Mouse (Mus musculus): ENCODE data around the gene Glrx3. TPM values are rescaled to one million over a fixed set of nuclear protein-coding genes. Genes with fewer than 3 reads are reported as not detected.

The Glrx3 gene
- polyA plus RNA-seq, 1 experiment from 2014 or later = 266 TPM

DNA sequence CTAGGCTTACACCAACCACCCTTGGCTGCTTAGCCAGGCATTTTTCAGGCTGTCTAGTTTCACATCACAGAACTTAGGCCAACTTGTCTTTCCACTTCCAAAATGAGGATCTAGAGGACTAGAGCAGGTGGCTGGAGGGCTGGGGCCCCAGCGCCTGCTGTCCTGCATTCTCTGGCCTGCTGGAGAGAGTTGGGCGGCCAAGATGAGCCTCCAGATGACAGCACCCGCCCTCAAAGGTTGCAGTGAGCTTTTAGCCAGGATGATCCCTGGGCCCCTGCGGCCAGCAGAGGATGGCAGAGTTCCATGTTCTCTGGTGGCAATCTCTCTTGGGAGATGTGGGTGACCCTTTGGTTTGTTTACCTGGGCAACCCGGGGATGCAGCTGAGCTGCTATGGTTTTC, 51.0 kb downstream of the Glrx3 start:
- H3K4me2 ChIP-seq (ENCODE audit: low read length) = no peak overlapping the region
- no peaks in the 10 kb centered on the region for H3K36me3 ChIP-seq (ENCODE audit: control insufficient read depth, insufficient read depth, low read length)
- H3K27me3 ChIP-seq (replicated peaks; ENCODE audit: control insufficient read depth, insufficient read depth, low read length) = no peaks in the 10 kb centered on the region
- DNase-seq (ENCODE audit: low spot score) (no peak), ATAC-seq (replicated peaks; ENCODE audit: low FRiP score, low TSS enrichment, low read depth) (no peak)
- H3K4me3 ChIP-seq (ENCODE audit: low read depth, low read length) = no peak overlapping the region
- no peaks in the 10 kb centered on the region for H3K4me1 ChIP-seq (replicated peaks; ENCODE audit: control insufficient read depth, insufficient read depth, low read length)
- H3K27ac ChIP-seq (ENCODE audit: low read depth) = no peak overlapping the region
- H3K9ac ChIP-seq (ENCODE audit: low read length) = no peak overlapping the region
- no peaks in the 10 kb centered on the region for H3K9me3 ChIP-seq (ENCODE audit: control insufficient read depth, low read length)
- 77% methylated on average over 5 of the region's 5 CpGs for WGBS

GRCm38 (mm10) chr7:137490711-137491110, 53.3 kb downstream of the Glrx3 start:
- no peak overlapping the region for H3K4me3 ChIP-seq (ENCODE audit: low read depth, low read length)
- H3K27ac ChIP-seq (ENCODE audit: low read depth) = no peak overlapping the region
- no peak overlapping the region for H3K4me2 ChIP-seq (ENCODE audit: low read length)
- ATAC-seq (replicated peaks; ENCODE audit: low FRiP score, low TSS enrichment, low read depth) (no peak), DNase-seq (ENCODE audit: low spot score) (no peak)
- H3K4me1 ChIP-seq (replicated peaks; ENCODE audit: control insufficient read depth, insufficient read depth, low read length) = no peaks in the 10 kb centered on the region
- no peaks in the 10 kb centered on the region for H3K9me3 ChIP-seq (ENCODE audit: control insufficient read depth, low read length)
- H3K36me3 ChIP-seq (ENCODE audit: control insufficient read depth, insufficient read depth, low read length) = no peaks in the 10 kb centered on the region
- WGBS = 45% methylated on average over 4 of the region's 4 CpGs
- H3K9ac ChIP-seq (ENCODE audit: low read length) = no peak overlapping the region
- H3K27me3 ChIP-seq (replicated peaks; ENCODE audit: control insufficient read depth, insufficient read depth, low read length) = no peaks in the 10 kb centered on the region

DNA sequence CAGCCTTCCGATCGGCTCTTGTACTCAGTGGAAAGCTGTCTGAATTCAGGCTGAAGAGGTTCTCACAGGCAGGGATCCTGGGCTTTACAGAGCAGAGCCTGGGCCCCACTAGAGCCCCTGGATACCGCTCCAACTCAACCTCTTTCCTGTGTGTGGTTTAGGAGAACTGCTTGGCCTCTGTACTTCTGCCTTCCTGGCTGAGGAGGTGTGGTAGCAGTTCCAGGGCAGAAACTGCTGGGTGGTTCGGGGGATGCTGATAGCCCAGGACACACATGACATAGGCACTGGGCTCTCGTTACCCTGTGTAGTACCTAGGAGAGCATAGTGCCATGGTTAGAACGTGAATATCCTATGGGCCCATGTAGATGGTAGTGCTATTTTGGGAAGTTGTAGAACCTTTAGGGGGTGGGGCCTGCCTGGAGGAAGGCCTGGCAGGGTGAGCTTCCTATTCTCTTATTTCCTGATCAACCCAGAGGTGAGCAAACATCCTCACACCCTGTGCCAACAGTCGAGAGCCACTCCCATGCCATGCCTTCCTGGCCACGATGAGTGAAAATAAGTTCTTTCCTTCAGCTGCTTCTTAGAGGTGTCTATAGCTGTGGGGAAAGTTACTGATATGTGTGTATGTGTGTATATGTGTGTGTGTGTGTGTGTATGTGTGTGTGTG, 55.0 kb downstream of the Glrx3 start:
- H3K4me2 ChIP-seq (ENCODE audit: low read length) = no peak overlapping the region
- 84% methylated on average over 8 of the region's 8 CpGs for WGBS
- no peaks in the 10 kb centered on the region for H3K36me3 ChIP-seq (ENCODE audit: control insufficient read depth, insufficient read depth, low read length)
- no peak overlapping the region for H3K27ac ChIP-seq (ENCODE audit: low read depth)
- H3K4me1 ChIP-seq (replicated peaks; ENCODE audit: control insufficient read depth, insufficient read depth, low read length) = no peaks in the 10 kb centered on the region
- no peak overlapping the region for H3K9ac ChIP-seq (ENCODE audit: low read length)
- no peaks in the 10 kb centered on the region for H3K9me3 ChIP-seq (ENCODE audit: control insufficient read depth, low read length)
- ATAC-seq (replicated peaks; ENCODE audit: low FRiP score, low TSS enrichment, low read depth) (no peak), DNase-seq (ENCODE audit: low spot score) (no peak)
- no peaks in the 10 kb centered on the region for H3K27me3 ChIP-seq (replicated peaks; ENCODE audit: control insufficient read depth, insufficient read depth, low read length)
- no peak overlapping the region for H3K4me3 ChIP-seq (ENCODE audit: low read depth, low read length)

DNA sequence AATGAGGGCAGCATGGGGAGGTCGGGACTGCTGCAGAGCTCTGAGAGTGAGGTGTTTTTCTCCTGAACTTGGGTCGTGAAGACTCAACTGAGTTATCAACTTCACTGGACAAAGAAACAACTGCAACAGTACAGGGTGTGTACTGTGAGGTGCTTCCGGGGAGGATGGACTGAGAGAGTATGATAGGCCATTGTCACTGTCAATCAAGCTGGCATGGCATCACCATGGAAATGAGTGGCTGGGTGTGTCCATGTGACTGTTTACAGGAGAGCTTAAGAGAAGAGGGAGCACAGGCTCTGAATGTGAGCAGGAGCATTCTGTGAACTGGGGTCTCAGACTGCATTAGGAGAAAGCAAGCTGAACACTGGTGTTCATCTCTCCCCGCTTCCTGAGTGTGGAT, 61.3 kb downstream of the Glrx3 start:
- no peaks in the 10 kb centered on the region for H3K27me3 ChIP-seq (replicated peaks; ENCODE audit: control insufficient read depth, insufficient read depth, low read length)
- ATAC-seq (replicated peaks; ENCODE audit: low FRiP score, low TSS enrichment, low read depth) (no peak), DNase-seq (ENCODE audit: low spot score) (no peak)
- 0 out of 2 replicates have a peak, but pooled peaks cover 3% of the 10 kb centered on the region for H3K4me1 ChIP-seq (replicated peaks; ENCODE audit: control insufficient read depth, insufficient read depth, low read length)
- no peak overlapping the region for H3K4me2 ChIP-seq (ENCODE audit: low read length)
- H3K9me3 ChIP-seq (ENCODE audit: control insufficient read depth, low read length) = no peaks in the 10 kb centered on the region
- no peak overlapping the region for H3K9ac ChIP-seq (ENCODE audit: low read length)
- H3K36me3 ChIP-seq (ENCODE audit: control insufficient read depth, insufficient read depth, low read length) = no peaks in the 10 kb centered on the region
- 82% methylated on average over 4 of the region's 4 CpGs for WGBS
- H3K4me3 ChIP-seq (ENCODE audit: low read depth, low read length) = no peak overlapping the region
- H3K27ac ChIP-seq (ENCODE audit: low read depth) = no peak overlapping the region

DNA sequence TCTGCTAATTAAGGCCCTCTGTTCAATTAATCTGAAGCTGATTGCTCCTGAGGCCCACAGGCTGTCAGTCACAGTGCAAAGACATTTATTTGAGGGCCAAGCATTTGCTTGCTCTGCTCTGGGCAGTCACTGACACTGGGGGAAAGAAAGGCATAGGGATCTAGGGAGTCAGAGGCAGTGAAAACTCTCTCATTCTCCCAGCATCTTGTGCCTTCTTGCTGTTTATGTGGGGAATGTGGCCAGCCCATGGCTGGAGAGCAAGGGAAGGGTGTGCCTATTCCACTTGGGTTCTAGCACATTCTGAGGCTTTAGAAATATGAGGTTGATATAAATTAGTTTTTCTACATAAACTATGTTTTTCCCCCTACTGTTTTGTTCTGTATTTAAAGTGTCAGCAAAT, 80.2 kb downstream of the Glrx3 start:
- no peak for DNase-seq (ENCODE audit: low spot score)
- Histone ChIP-seq H3K36me3 (ENCODE audit: control insufficient read depth, insufficient read depth, low read length) (no peaks in the 10 kb centered on the region), H3K4me2 (ENCODE audit: low read length) (no peak overlapping the region), H3K4me1 (replicated peaks; ENCODE audit: control insufficient read depth, insufficient read depth, low read length) (no peaks in the 10 kb centered on the region), H3K4me3 (ENCODE audit: low read depth, low read length) (no peak overlapping the region), H3K9ac (ENCODE audit: low read length) (no peak overlapping the region), H3K27ac (ENCODE audit: low read depth) (no peak overlapping the region), H3K27me3 (replicated peaks; ENCODE audit: control insufficient read depth, insufficient read depth, low read length) (no peaks in the 10 kb centered on the region), H3K9me3 (ENCODE audit: control insufficient read depth, low read length) (no peaks in the 10 kb centered on the region)
- no peak for ATAC-seq (replicated peaks; ENCODE audit: low FRiP score, low TSS enrichment, low read depth)

DNA sequence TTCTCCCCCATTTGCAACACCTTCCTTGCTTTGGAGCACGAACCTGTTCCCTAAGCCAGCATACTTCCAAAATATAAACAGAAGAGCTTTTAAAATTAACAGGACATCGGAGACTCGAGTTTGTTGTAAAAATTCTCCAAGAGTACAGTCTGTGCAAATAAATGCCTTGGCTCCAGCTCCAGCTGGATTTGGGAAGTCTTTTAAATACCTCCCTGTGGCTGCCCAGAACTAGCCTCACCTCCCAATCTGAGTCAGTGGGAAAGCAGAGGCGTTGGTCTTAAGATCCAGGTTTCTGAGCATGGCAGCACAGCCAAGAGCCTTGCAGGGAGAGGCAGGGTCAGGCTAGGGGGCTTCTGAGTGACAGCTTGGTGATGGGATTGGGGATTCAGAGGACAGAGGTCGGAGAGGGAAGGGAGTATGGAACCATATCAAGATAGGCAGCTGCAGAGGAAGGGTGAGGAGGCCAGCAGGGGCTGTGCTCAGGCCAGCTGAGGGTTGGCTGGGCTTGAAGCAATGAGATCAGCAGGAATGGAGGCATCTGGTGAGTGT, 80.7 kb downstream of the Glrx3 start:
- WGBS = 44% methylated on average over 5 of the region's 5 CpGs
- no peaks in the 10 kb centered on the region for H3K36me3 ChIP-seq (ENCODE audit: control insufficient read depth, insufficient read depth, low read length)
- DNase-seq (ENCODE audit: low spot score) = no peak
- H3K27me3 ChIP-seq (replicated peaks; ENCODE audit: control insufficient read depth, insufficient read depth, low read length) = no peaks in the 10 kb centered on the region
- no peak for ATAC-seq (replicated peaks; ENCODE audit: low FRiP score, low TSS enrichment, low read depth)
- no peak overlapping the region for H3K27ac ChIP-seq (ENCODE audit: low read depth)
- H3K4me1 ChIP-seq (replicated peaks; ENCODE audit: control insufficient read depth, insufficient read depth, low read length) = no peaks in the 10 kb centered on the region
- no peak overlapping the region for H3K4me3 ChIP-seq (ENCODE audit: low read depth, low read length)
- H3K4me2 ChIP-seq (ENCODE audit: low read length) = no peak overlapping the region
- no peaks in the 10 kb centered on the region for H3K9me3 ChIP-seq (ENCODE audit: control insufficient read depth, low read length)
- H3K9ac ChIP-seq (ENCODE audit: low read length) = no peak overlapping the region

Other genes with a start within 250 kb of the Glrx3 start
- 1.1 and 1.4 TPM in 2 replicates for gene Ebf3, start 123.2 kb upstream of the Glrx3 start, polyA plus RNA-seq (2014; fragmentation: Nextera tagmentation; extraction: Ambion mirVana)
- 30.5 and 30.6 TPM in 2 replicates for gene 9430038I01Rik, start 26.9 kb upstream of the Glrx3 start, polyA plus RNA-seq (2014; fragmentation: Nextera tagmentation; extraction: Ambion mirVana)

All from intestine, embryonic 14.5 days (tissue).